Mouse (Mus musculus): ENCODE results near the gene Blnk. TPM values are rescaled to one million over a fixed set of nuclear protein-coding genes. Genes with fewer than 3 reads are reported as not detected.

Blnk gene
- 1 to 10 TPM; 2.8 to 4.6 TPM for polyA plus RNA-seq (2017; shearing (Covaris generic))

DNA sequence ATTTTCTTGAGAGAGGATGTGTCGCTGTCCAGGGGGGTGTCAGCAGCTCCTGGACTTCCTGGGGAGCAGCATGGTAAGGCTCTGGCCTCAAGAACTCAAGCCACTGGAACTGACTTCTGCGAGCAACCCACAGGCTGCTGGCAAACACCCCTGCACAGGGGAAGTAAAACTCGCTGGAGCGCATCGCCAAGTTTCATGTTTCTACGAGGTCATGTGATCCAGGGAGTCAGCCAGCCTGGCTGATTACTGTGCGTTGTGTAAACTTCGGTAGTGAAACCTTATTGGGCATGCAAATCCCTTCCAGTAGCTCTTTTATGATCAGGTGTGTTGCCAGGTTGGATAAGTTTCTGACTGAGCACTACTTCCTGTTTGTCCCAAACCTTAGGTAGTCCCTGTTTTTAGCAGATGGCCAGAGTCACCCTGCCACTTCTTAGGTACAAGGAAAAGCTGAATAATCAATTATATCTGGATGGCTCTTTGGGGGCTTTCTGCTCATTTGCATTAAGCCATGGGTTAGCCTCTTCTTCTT lies at the start of gene Blnk:
TSS of gene Blnk (minus strand) at position 479 of the 529 bp plus-strand sequence.

DNA sequence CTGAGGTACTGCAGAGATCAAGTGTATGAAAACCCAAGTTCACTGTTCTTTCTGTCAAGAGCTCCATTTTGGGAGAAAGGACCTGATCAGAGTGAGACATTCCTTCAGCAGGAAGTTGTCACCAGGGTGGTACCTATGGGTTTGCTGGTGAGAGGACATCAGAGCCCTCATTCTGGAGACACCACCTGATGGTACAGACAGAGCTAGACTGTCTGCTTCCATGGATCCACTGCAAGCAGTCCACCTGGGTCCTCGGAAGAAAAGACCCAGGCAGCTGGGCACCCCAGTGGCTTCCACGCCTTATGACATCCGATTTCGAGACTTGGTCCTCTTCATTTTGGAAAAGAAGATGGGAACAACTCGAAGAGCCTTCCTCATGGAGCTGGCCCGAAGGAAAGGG lies 34.9 kb upstream of the Blnk start, which contains the start of gene Dntt:
TSS of gene Dntt (plus strand) at position 57 of the 400 bp plus-strand sequence.

DNA sequence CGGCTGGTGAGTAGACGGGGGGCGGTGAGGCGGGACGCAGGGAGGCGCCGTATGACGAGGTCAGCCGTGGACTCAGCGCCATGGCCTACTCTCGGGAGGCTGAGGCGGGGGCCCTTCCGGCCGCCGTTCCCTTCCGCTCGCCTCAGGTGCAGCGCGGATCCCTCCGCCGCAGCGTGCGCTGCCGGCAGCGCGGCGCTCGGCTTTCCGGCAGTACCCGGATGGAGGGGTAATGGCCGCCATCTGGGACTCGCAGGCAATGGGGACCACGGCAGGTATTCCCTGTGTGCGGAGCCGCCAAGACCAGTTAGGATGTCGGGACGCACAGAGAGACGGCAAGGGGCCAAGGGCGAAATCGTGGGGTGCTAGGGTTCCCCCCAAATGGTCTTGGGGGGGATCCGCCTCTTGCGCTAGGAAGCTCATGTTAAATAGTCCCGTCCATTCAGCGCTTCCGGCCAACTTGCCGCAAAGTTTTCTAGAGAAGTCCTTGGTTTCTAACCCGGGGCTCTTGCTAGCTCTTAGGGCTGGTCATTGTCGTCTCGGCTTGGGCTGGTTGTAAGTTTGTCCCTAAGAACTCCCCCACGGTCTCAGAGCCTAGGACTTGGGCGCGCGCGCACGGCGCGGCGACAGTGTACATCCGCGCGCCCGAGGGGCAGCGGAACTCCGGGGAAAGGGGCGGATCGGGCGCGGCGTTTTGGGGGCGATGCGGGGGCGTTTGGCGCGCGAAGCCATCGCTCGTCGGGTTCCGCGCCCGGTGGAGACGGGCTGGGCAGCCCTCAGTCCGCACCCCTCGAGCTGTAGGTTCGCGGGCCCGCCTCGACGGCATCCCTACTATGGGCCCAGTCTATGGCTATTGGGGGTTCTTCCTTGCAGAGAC lies 99.6 kb downstream of the Blnk start, which contains the start of gene Zfp518a:
TSS of gene Zfp518a (plus strand) at position 187 of the 874 bp plus-strand sequence.

Other genes with a start within 250 kb of the Blnk start
- gene Cc2d2b, start 245.8 kb downstream of the Blnk start, polyA plus RNA-seq (2017; shearing (Covaris generic)): 1 to 10 TPM in 1 of 2 experiments, under 1 TPM in 1; 0.57 to 1.2 TPM
- gene Ccnj, start 163.3 kb downstream of the Blnk start, polyA plus RNA-seq (2017; shearing (Covaris generic)): 1 to 10 TPM; 3.3 to 3.8 TPM
- 10 to 100 TPM; 14.7 to 20.4 TPM for gene Zfp518a, start 99.8 kb downstream of the Blnk start, polyA plus RNA-seq (2017; shearing (Covaris generic))
- gene Dntt, start 34.7 kb upstream of the Blnk start, polyA plus RNA-seq (2017; shearing (Covaris generic)): 1 to 10 TPM in 1 of 2 experiments, under 1 TPM in 1; 0.59 to 1.2 TPM
- gene Opalin, start 82.6 kb upstream of the Blnk start, polyA plus RNA-seq (2017; shearing (Covaris generic)): not detected
- under 1 TPM; 0.05 to 0.09 TPM for gene Tll2, start 212.3 kb upstream of the Blnk start, polyA plus RNA-seq (2017; shearing (Covaris generic))